Mouse (Mus musculus) spleen, adult 10 weeks (tissue): ENCODE results near the gene Gm6358. TPM values are rescaled to one million over a fixed set of nuclear protein-coding genes. Genes with fewer than 3 reads are reported as not detected.

Experiments
- polyA plus RNA-seq: library from polyadenylated mRNA; stranded (reverse); fragments of 350-450 nt; fragmentation: Illumina TruSeq; extraction: RNeasy Lipid Tissue Mini Kit (QIAGEN cat#74804); gene quantifications from one replicate; pipeline ENCODE4 v1.2.3, GENCODE M21; 2015; ENCODE audit warnings: low replicate concordance; ENCODE audit not compliant: insufficient read depth

Gm6358 gene
- polyA plus RNA-seq: not detected

GRCm38 (mm10) chr16:89140551-89140950 lies at the start of gene Gm6358:
Gene Gm6358, plus strand, starts transcription at chr16:89140851.

DNA sequence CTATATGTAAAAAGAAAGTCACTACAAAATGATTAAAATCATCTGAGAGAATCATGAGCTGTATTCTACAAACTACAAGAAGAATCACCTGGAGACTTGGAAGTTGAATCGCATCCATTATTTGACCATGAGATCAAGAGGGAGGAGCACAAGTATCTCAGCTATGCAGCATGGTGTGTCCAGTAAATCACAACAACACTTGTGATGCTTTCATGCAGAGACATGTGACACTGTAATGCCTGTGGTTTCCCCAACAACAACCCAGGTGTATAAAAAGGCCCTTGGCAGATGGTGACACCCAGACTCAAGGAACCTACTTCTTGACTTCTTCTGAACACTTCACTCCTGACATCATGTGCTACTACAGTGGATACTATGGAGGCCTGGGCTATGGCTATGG lies 10.1 kb downstream of the Gm6358 start, which contains the start of gene Gm10061:
TSS of gene Gm10061 (plus strand) at position 301 of the 400 bp plus-strand sequence.

DNA sequence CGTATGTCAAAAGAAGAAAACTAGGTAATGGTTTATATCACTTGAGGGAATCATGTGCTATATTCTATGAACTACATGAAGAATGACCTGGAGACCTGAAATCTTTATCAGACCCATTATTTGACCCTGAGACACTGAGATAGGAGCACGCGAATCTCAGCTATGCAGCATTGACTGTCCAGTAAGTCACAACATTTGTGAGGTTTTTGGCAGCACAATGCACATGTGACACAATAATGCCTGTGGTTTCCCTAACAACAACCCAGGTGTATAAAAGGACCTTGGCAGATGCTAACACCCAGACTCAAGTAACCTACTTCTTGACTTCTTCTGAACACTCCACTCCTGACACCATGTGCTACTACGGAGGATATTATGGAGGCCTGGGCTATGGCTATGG lies 17.0 kb downstream of the Gm6358 start, which contains the start of gene Gm9789:
TSS of gene Gm9789 (plus strand) at position 301 of the 400 bp plus-strand sequence.

DNA sequence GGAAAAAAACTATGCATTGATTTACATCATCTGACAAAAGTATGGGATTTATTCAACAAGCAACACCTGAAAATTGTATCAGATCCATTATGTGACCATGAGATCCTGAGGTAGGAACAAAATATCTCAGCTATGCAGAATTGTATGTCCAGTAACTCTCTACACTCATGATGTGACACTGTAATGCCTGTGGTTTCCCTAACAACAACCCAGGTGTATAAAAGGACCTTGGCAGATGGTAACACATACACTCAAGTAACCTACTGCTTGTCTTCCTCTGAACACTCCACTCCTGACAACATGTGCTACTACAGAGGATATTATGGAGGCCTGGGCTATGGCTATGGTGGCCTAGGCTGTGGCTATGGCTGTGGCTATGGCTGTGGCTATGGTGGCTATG lies 28.5 kb downstream of the Gm6358 start, which contains the start of gene Gm7735:
TSS of gene Gm7735 (plus strand) at position 301 of the 400 bp plus-strand sequence.

DNA sequence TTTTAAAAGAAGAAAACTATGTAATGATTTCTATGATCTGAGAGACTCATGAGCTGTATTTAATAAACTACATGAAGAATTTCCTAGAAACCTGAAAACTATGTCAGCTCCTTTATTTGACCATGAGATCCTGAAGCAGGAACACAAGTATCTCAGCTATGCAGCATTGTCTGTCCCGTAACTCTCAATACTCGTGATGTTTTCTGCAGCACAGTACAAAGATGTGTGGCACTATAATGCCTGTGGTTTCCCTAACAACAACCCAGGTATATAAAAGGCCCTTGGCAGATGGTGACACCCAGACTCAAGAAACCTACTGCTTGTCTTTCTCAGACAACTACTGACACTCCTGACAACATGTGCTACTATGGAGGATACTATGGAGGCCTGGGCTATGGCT lies 33.8 kb downstream of the Gm6358 start, which contains the start of gene 1110057P08Rik:
TSS of gene 1110057P08Rik (plus strand) at position 301 of the 400 bp plus-strand sequence.

Other genes starting within 250 kb of the Gm6358 start
- gene Krtap19-5, start 244.4 kb upstream of the Gm6358 start, polyA plus RNA-seq: not detected
- not detected for gene Krtap19-9b, start 208.6 kb upstream of the Gm6358 start, polyA plus RNA-seq
- not detected for gene Krtap16-3, start 178.0 kb upstream of the Gm6358 start, polyA plus RNA-seq
- gene Krtap22-2, start 130.1 kb upstream of the Gm6358 start, polyA plus RNA-seq: not detected
- not detected for gene Gm10229, start 125.6 kb upstream of the Gm6358 start, polyA plus RNA-seq
- gene Krtap6-1, start 109.2 kb upstream of the Gm6358 start, polyA plus RNA-seq: not detected
- gene Gm10228, start 99.4 kb upstream of the Gm6358 start, polyA plus RNA-seq: not detected
- gene Krtap6-5, start 93.0 kb upstream of the Gm6358 start, polyA plus RNA-seq: not detected
- gene 1110025L11Rik, start 76.8 kb upstream of the Gm6358 start, polyA plus RNA-seq: not detected
- not detected for gene Krtap6-3, start 56.8 kb upstream of the Gm6358 start, polyA plus RNA-seq
- gene Gm10061, start 10.2 kb downstream of the Gm6358 start, polyA plus RNA-seq: not detected
- not detected for gene Gm9789, start 17.1 kb downstream of the Gm6358 start, polyA plus RNA-seq
- gene Gm7735, start 28.6 kb downstream of the Gm6358 start, polyA plus RNA-seq: not detected
- not detected for gene 1110057P08Rik, start 33.9 kb downstream of the Gm6358 start, polyA plus RNA-seq
- gene Krtap20-2, start 65.0 kb downstream of the Gm6358 start, polyA plus RNA-seq: not detected